Mouse (Mus musculus): ENCODE results near the gene Lalba. TPM values are rescaled to one million over a fixed set of nuclear protein-coding genes. Genes with fewer than 3 reads are reported as not detected.
"Not testable (repeated sequence)": the region's sequence is repeated elsewhere in the genome, so short reads cannot be mapped to it uniquely, and the experiment has no call there.

Gene Lalba
- polyA plus RNA-seq, 1 experiment from 2014 or later: not detected

DNA sequence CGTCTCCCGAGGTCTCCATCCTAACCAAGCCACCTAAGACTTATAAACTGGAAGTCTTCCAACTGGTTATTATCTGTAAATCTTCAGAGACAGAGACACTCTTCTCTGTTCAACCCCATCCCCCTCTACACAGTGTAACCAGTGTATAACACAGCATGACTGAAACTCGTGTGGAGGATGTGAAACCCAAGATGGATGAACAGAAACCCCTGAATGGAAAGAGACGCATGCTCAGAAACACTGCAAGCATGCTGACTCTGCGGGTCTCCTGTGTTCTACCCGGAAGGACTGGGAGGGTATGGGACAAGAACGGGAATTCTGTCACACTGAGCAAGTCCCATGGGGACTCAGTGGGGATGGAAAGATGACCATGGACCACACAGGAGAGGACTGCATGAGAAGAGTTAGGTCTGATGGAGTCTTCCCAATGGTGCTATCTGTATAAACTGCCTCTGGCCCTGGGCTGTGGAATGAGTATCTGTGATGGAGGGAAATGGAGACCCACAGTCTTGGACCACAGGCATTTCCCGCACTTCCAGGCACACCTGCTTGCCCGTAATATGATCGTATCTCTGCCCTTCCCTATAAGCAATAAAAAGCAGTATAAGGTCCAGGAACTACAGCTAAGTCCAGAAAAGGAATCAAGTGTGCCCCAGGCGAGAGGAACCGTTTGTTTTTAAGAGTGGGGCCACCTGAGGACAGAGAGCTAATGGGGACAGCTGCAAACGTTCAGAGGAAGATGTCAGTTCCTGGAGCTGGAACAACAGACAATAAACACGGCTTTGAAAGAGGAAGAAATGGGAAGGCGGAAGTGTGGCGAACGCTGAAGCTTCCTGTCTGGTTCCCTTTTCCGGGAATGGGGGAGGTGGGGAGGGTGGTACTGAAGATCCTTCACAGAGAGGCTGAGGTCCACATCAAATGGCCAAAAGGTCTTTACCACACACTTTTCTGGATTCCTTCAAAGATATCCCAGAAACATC lies 1.7 kb upstream of the Lalba start:
- no peak overlapping the region for H3K27ac ChIP-seq
- H3K9ac ChIP-seq: no peak overlapping the region
- H3K9me3 ChIP-seq: no peaks in the 10 kb centered on the region
- H3K4me2 ChIP-seq: no peak overlapping the region
- H3K4me3 ChIP-seq: no peak overlapping the region
- H3K4me1 ChIP-seq: no peaks in the 10 kb centered on the region
- no peaks in the 10 kb centered on the region for H3K36me3 ChIP-seq (replicated peaks)
- no peaks in the 10 kb centered on the region for H3K27me3 ChIP-seq (replicated peaks)
- ATAC-seq (replicated peaks): no peak
- WGBS: 75% methylated on average over 18 of the region's 18 CpGs

DNA sequence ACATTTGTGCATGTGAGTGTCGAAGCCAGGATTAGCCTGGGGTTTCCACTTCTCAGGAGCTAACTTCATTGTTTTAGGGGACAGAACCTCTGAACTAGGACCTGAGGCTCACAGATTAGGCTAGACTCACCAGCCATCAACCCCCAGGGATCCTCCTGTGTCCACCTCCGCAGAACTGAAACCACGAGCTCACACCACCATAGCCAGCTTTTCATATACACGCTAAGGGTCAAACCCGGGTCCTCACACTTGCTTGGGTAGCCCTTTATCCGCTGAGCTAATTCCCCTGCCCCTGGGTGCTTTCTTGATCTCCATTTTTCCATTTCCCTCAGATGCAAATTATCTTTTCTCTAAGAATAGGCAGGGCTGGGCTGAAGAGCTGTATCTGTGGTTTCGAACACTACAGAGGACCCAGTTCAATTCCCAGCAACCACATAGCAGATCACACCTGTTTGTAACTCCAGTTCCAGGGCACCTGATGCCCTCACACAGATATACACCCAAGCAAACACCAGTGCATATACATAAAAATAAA lies 2.9 kb downstream of the Lalba start:
- H3K9me3 ChIP-seq: no peaks in the 10 kb centered on the region
- H3K4me2 ChIP-seq: no peak overlapping the region
- H3K36me3 ChIP-seq (replicated peaks): no peaks in the 10 kb centered on the region
- no peak overlapping the region for H3K27ac ChIP-seq
- H3K4me1 ChIP-seq: no peaks in the 10 kb centered on the region
- ATAC-seq (replicated peaks): no peak
- H3K9ac ChIP-seq: no peak overlapping the region
- H3K4me3 ChIP-seq: no peak overlapping the region
- no peaks in the 10 kb centered on the region for H3K27me3 ChIP-seq (replicated peaks)
- 70% methylated on average over 7 of the region's 7 CpGs for WGBS

DNA sequence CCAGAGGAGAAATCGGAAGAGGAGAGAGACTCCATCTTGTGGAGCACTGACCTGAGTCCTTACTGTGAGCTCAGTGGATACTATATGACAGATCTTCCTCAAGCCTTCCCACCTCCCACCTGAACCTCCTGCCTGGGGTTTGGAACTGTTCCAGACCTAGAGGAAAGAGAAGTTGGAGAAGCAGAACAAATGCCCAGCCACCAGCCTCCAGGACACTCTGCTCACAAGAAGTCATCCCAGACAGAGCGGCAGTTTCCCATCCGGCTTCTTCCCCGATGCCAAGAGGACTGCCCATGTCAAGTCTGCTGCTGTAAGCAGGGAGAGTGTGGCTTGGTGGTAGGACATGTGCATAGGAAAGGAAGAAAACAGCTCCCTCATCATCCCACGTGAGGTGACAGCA lies 6.2 kb downstream of the Lalba start:
- WGBS: 81% methylated on average over 5 of the region's 5 CpGs
- H3K9ac ChIP-seq: no peak overlapping the region
- no peaks in the 10 kb centered on the region for H3K27me3 ChIP-seq (replicated peaks)
- H3K4me3 ChIP-seq: no peak overlapping the region
- no peaks in the 10 kb centered on the region for H3K4me1 ChIP-seq
- no peaks in the 10 kb centered on the region for H3K36me3 ChIP-seq (replicated peaks)
- no peak for ATAC-seq (replicated peaks)
- H3K4me2 ChIP-seq: no peak overlapping the region
- H3K9me3 ChIP-seq: no peaks in the 10 kb centered on the region
- no peak overlapping the region for H3K27ac ChIP-seq

DNA sequence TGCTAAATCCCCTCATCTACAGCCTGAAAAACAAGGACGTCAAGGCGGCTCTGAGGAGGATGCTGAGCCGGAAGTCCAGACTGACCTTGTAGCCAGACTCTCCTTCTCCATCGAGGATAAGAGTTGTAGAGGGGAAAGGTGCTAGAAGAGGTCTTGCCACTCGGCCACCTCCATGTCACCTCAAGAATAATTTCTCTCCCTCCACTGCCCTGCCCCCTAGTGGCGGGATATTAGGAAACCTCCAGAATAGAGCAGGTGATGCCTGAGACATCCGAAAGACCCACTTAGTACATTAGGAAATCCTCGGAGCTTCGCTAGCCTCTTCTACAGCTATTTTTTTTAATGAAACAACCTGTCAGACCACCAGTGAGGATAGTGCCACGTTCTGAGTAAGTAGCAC lies 7.1 kb downstream of the Lalba start:
- no peak for ATAC-seq (replicated peaks)
- Histone ChIP-seq H3K27ac (no peak overlapping the region), H3K9me3 (no peaks in the 10 kb centered on the region), H3K27me3 (replicated peaks) (no peaks in the 10 kb centered on the region), H3K4me1 (no peaks in the 10 kb centered on the region), H3K36me3 (replicated peaks) (no peaks in the 10 kb centered on the region), H3K4me3 (no peak overlapping the region), H3K9ac (no peak overlapping the region), H3K4me2 (no peak overlapping the region)
- WGBS: 55% methylated on average over 10 of the region's 10 CpGs

DNA sequence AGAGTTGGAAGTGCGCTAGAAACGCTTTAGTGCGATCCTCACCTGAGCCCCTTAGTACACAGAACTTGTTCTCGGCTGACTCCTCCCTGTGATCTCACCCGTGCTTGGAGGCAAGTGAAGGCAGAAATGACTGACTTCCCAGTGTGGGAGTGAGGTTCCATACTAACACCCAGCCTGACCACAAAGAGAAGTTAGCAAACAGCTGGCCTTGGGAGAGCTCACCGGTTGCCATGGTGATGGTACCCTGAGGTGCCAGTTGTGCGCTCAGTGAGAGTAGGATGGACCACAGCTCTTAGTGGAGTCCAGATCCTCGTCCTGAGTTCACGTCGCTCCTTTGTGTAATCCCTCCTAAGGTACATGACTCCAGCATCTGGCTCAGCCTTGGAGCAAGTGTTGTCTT lies 7.6 kb downstream of the Lalba start:
- no peaks in the 10 kb centered on the region for H3K36me3 ChIP-seq (replicated peaks)
- H3K27me3 ChIP-seq (replicated peaks): no peaks in the 10 kb centered on the region
- H3K4me1 ChIP-seq: no peaks in the 10 kb centered on the region
- no peak overlapping the region for H3K27ac ChIP-seq
- no peaks in the 10 kb centered on the region for H3K9me3 ChIP-seq
- H3K9ac ChIP-seq: no peak overlapping the region
- H3K4me2 ChIP-seq: no peak overlapping the region
- no peak overlapping the region for H3K4me3 ChIP-seq
- ATAC-seq (replicated peaks): no peak
- WGBS: 81% methylated on average over 10 of the region's 10 CpGs

DNA sequence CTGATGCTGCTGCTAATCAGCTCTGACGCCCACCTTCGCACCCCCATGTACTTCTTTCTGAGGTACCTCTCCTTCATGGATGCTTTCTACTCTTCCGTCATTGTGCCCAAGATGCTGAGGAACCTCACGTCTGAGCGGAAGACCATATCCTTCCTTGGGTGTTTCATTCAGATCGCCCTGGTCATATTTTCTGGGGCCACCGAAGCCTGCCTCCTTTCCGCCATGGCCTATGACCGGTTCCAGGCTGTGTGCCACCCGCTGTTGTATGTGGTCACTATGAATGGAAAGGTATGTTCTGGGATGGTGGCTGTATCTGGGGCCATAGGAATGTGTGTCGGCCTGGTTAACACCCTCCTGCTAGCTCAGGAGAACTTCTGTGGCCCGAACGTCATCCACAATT lies 11.0 kb downstream of the Lalba start:
- no peaks in the 10 kb centered on the region for H3K36me3 ChIP-seq (replicated peaks)
- ATAC-seq (replicated peaks): no peak
- H3K9me3 ChIP-seq: no peaks in the 10 kb centered on the region
- H3K27ac ChIP-seq: no peak overlapping the region
- no peak overlapping the region for H3K9ac ChIP-seq
- H3K4me1 ChIP-seq: no peaks in the 10 kb centered on the region
- no peaks in the 10 kb centered on the region for H3K27me3 ChIP-seq (replicated peaks)
- H3K4me3 ChIP-seq: no peak overlapping the region
- WGBS: 93% methylated on average over 13 of the region's 13 CpGs
- H3K4me2 ChIP-seq: no peak overlapping the region

DNA sequence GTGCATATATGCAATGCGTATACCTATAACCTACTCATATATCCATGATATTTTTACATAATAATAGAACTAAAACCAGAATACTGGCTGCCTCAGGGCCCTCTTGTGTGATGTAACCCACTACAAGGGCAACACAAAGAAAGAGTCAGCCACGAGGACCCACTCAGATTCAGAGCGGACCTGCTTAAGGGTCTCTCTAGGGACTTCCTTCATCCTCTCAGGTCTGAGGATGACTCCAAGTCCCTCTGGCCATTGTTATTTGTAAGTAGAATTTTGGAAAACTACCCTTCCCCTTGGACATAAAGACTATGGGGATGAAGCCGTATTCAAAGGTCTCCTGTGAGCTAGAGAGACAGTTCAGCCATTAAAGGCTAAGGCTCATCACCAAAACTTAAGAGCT lies 12.9 kb downstream of the Lalba start, which contains the start of gene OR5BS1P:
Gene OR5BS1P, plus strand, starts transcription at position 301 of the 400 bp plus-strand sequence.
- no peak within 1 kb of the TSS for H3K9ac ChIP-seq
- WGBS: 86% methylated on average over 4 of the region's 4 CpGs
- H3K9me3 ChIP-seq: no peaks in the 10 kb centered on the region
- H3K4me3 ChIP-seq: no peak within 1 kb of the TSS
- no peak within 1 kb of the TSS for H3K27ac ChIP-seq
- no peak for ATAC-seq (replicated peaks)
- H3K27me3 ChIP-seq (replicated peaks): no peaks in the 10 kb centered on the region
- H3K36me3 ChIP-seq (replicated peaks): no peaks in the 10 kb centered on the region
- H3K4me2 ChIP-seq: no peak within 1 kb of the TSS
- no peaks in the 10 kb centered on the region for H3K4me1 ChIP-seq

DNA sequence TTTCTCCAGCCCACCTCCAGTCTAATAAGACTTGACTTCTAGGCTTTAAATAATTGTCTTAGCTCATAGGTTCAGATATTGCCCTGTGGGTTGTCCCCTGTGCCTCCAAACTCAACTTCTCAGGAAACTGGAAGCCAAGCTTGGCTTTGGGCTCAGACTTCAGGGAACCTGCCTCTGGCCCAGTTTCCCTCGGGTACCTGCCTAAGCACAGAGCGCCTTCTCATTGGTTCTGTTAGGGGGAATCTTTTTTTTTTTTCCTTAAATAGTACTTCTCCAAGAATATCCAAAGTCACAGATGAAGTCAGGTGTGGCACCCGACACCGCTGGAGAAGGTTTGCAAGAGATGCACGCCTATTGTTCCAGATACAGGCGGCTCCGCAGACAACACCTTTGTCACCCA lies 30.2 kb downstream of the Lalba start, which contains the start of gene Olfr281:
Gene Olfr281, plus strand, starts transcription at position 301 of the 400 bp plus-strand sequence.
- WGBS: 88% methylated on average over 7 of the region's 7 CpGs
- Histone ChIP-seq H3K4me2 (no peak within 1 kb of the TSS), H3K9ac (no peak within 1 kb of the TSS), H3K9me3 (no peaks in the 10 kb centered on the region), H3K27me3 (replicated peaks) (no peaks in the 10 kb centered on the region), H3K27ac (no peak within 1 kb of the TSS), H3K4me3 (no peak within 1 kb of the TSS), H3K36me3 (replicated peaks) (no peaks in the 10 kb centered on the region), H3K4me1 (no peaks in the 10 kb centered on the region)
- no peak for ATAC-seq (replicated peaks)

DNA sequence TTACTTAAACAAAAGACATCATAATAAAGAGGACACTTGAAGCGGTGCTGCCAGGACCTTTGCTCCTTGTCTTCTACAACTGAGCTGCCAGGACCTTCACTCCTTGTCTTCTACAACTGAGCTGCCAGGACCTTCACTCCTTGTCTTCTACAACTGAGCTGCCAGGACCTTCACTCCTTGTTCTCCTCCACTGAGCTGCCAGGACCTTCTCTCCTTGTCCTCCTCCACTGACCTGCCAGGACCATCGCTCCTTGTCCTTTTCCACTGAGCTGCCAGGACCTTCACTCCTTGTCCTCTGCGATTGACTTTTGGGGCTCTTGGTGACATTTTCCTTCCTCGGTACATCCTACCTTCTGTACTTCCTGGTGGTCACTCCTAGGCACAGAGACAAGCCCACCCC lies 34.0 kb downstream of the Lalba start:
- Histone ChIP-seq H3K4me3 (no peak overlapping the region), H3K9me3 (no peaks in the 10 kb centered on the region; the same call in 1 of the 2 replicates), H3K9ac (no peak overlapping the region), H3K4me2 (no peak overlapping the region), H3K4me1 (no peaks in the 10 kb centered on the region), H3K36me3 (replicated peaks) (no peaks in the 10 kb centered on the region), H3K27me3 (replicated peaks) (no peaks in the 10 kb centered on the region), H3K27ac (no peak overlapping the region)
- WGBS: 72% methylated on average over 4 of the region's 4 CpGs
- ATAC-seq (replicated peaks): no peak

DNA sequence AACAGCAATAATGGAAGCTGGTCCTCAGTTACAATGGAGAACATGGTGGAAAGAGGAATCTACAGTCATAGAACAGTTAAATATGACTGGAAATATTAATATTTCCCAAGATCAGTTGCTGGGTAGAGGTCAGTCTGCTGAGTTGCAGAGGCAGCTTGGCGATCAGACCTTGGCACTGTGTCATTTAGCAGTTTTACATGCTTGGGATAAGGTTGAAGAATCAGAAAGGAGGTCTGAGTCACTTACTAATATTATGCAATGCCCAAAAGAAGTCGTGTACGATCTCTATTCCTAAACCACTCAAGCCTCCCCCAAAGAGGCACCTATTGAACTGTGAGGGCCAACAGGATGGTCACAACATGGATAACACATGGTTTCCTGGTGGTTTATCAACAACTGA lies 38.0 kb downstream of the Lalba start:
- Histone ChIP-seq H3K36me3 (replicated peaks) (no peaks in the 10 kb centered on the region), H3K9ac (no peak overlapping the region), H3K4me1 (no peaks in the 10 kb centered on the region), H3K9me3 (no peaks in the 10 kb centered on the region; the same call in 1 of the 2 replicates), H3K4me2 (no peak overlapping the region), H3K27ac (no peak overlapping the region), H3K4me3 (no peak overlapping the region), H3K27me3 (replicated peaks) (no peaks in the 10 kb centered on the region)
- no peak for ATAC-seq (replicated peaks)
- 83% methylated on average over 3 of the region's 3 CpGs for WGBS

DNA sequence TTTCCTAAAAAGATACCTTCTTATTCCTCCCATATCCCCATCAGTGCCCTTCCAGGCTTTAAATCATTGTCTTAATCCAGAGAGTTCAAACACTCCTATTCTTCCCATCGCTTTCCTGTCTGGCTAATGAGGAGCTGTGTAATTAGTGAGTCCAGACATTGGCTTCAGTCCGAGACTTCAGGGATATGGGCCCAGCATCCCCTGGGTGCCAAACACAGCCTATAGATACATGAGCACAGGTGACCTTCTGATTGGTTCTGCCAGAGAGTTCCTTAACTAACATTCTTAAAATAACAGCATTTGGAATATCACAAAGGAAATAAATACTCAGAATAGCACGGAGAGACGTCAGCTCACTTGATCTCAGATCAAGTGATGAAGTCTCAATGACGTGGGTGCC lies 51.6 kb downstream of the Lalba start, which contains the start of gene Olfr282:
Gene Olfr282, plus strand, starts transcription at position 301 of the 400 bp plus-strand sequence.
- not testable (repeated sequence) for H3K9ac ChIP-seq

More for the DNA sequence above, 51.6 kb downstream of the Lalba start, which contains the start of gene Olfr282:
- WGBS: 72% methylated on average over 5 of the region's 5 CpGs
- H3K4me2 ChIP-seq; H3K4me3 ChIP-seq; H3K9me3 ChIP-seq; H3K4me1 ChIP-seq; H3K27ac ChIP-seq; ATAC-seq (replicated peaks); H3K27me3 ChIP-seq (replicated peaks); H3K36me3 ChIP-seq (replicated peaks): not testable (repeated sequence)

All from midbrain, embryonic 15.5 days (tissue).